Mouse (Mus musculus) intestine, postnatal 0 days (tissue): ENCODE measurements around the gene Slc38a4. TPM values are rescaled to one million over a fixed set of nuclear protein-coding genes. Genes with fewer than 3 reads are reported as not detected.

Experiments used
- ATAC-seq: fragments of 200-750 bp; cut with Nextera tagmentation; 2 replicates; pipeline ENCODE4 v1.8.0; 2017; ENCODE audit warnings: mild to moderate bottlenecking, moderate TSS enrichment, moderate library complexity
- H3K27ac ChIP-seq: fragments of 300-500 bp; sonication (generic); 2 replicates; pipeline ENCODE4 v1.5.1; 2014; ENCODE audit warnings: mild to moderate bottlenecking, low read depth, low read length, moderate library complexity
- H3K27me3 ChIP-seq: fragments of 300-500 bp; sonication (generic); replicated peaks from 2 replicates; pipeline ENCODE4 v1.6.1; 2014; ENCODE audit warnings: low read length, mixed read lengths; ENCODE audit not compliant: control insufficient read depth, insufficient read depth
- H3K36me3 ChIP-seq: fragments of 300-500 bp; sonication (generic); 2 replicates; pipeline ENCODE4 v1.6.1; 2014; ENCODE audit warnings: mild to moderate bottlenecking, moderate library complexity; ENCODE audit not compliant: control insufficient read depth, insufficient read depth
- H3K4me1 ChIP-seq: fragments of 300-500 bp; sonication (generic); replicated peaks from 2 replicates; pipeline ENCODE4 v1.6.1; 2014; ENCODE audit warnings: antibody characterized with exemption, low read length, mixed read lengths; ENCODE audit not compliant: control insufficient read depth, insufficient read depth
- H3K4me2 ChIP-seq: fragments of 300-500 bp; sonication (generic); replicated peaks from 2 replicates; pipeline ENCODE4 v1.6.1; 2014; ENCODE audit warnings: low read depth, mild to moderate bottlenecking, moderate library complexity
- H3K4me3 ChIP-seq: fragments of 300-500 bp; sonication (generic); 2 replicates; pipeline ENCODE4 v1.5.1; 2014; ENCODE audit warnings: low read depth, low read length
- H3K9ac ChIP-seq: fragments of 300-500 bp; sonication (generic); 2 replicates; pipeline ENCODE4 v1.6.1; 2014; ENCODE audit warnings: mild to moderate bottlenecking, low read depth, low read length
- H3K9me3 ChIP-seq: fragments of 300-500 bp; sonication (generic); 2 replicates; pipeline ENCODE4 v1.6.1; 2016; ENCODE audit warnings: mixed run types; ENCODE audit not compliant: control insufficient read depth
- CTCF ChIP-seq: sonication (generic); IDR thresholded peaks from 2 replicates; pipeline ENCODE4 v1.5.1; 2016; ENCODE audit warnings: low read depth, mild to moderate bottlenecking, control low read depth, antibody characterized with exemption, moderate library complexity
- WGBS: fragments of 180-500 bp; shearing (Covaris S2); extraction: QIAGEN DNeasy Blood & Tissue Kit; methylation state at CpG from one replicate; pipeline ENCODE4 v1.1.7; 2014; 5-methylcytosine and 5-hydroxymethylcytosine counted together
- polyA plus RNA-seq: library from polyadenylated mRNA; unstranded; fragments of >200 nt; fragmentation: Nextera tagmentation; extraction: Ambion mirVana; gene quantifications from 2 replicates; pipeline ENCODE4 v1.2.1, GENCODE M21; 2015

The Slc38a4 gene
- polyA plus RNA-seq, 1 experiment from 2014 or later = 11.4 TPM

GRCm38 (mm10) chr15:97049281-97049841 lies 6.4 kb downstream of the Slc38a4 start:
- no peak for TF ChIP-seq CTCF
- Histone ChIP-seq H3K9ac (no peak overlapping the region), H3K36me3 (no peaks in the 10 kb centered on the region), H3K27me3 (no peaks in the 10 kb centered on the region), H3K4me2 (no peak overlapping the region), H3K9me3 (peaks cover 3% of the 10 kb centered on the region; the same call in 1 of the 2 replicates), H3K4me1 (no peaks in the 10 kb centered on the region), H3K27ac (no peak overlapping the region), H3K4me3 (no peak overlapping the region)
- ATAC-seq = no peak
- WGBS = 66% methylated on average over 11 of the region's 11 CpGs

- no peaks in the 10 kb centered on the region for H3K36me3 ChIP-seq
- no peak for ATAC-seq
- WGBS = 75% methylated on average over 5 of the region's 5 CpGs
- H3K27ac ChIP-seq = no peak overlapping the region
- no peak overlapping the region for H3K4me2 ChIP-seq
- H3K9me3 ChIP-seq = no peaks in the 10 kb centered on the region
- no peak overlapping the region for H3K9ac ChIP-seq
- no peaks in the 10 kb centered on the region for H3K4me1 ChIP-seq
- H3K27me3 ChIP-seq = no peaks in the 10 kb centered on the region
- TF ChIP-seq CTCF = no peak
- no peak overlapping the region for H3K4me3 ChIP-seq
Measured at GRCm38 (mm10) chr15:97048267-97048666, 7.5 kb downstream of the Slc38a4 start.

- H3K4me1 ChIP-seq = no peaks in the 10 kb centered on the region
- no peak overlapping the region for H3K4me2 ChIP-seq
- H3K9ac ChIP-seq = no peak overlapping the region
- no peak for ATAC-seq
- H3K9me3 ChIP-seq = no peaks in the 10 kb centered on the region
- WGBS = 92% methylated on average over 13 of the region's 13 CpGs
- H3K27ac ChIP-seq = no peak overlapping the region
- no peak overlapping the region for H3K4me3 ChIP-seq
- no peaks in the 10 kb centered on the region for H3K27me3 ChIP-seq
- TF ChIP-seq CTCF = no peak
- H3K36me3 ChIP-seq = no peaks in the 10 kb centered on the region
Measured at GRCm38 (mm10) chr15:97043921-97044320, 11.8 kb downstream of the Slc38a4 start.

GRCm38 (mm10) chr15:97042001-97042491 lies 13.7 kb downstream of the Slc38a4 start:
- Histone ChIP-seq H3K27me3 (no peaks in the 10 kb centered on the region), H3K27ac (no peak overlapping the region), H3K9ac (no peak overlapping the region), H3K36me3 (no peaks in the 10 kb centered on the region), H3K9me3 (no peaks in the 10 kb centered on the region), H3K4me1 (no peaks in the 10 kb centered on the region), H3K4me2 (no peak overlapping the region), H3K4me3 (no peak overlapping the region)
- no peak for ATAC-seq
- no peak for TF ChIP-seq CTCF
- WGBS = 32% methylated on average over 7 of the region's 7 CpGs

- no peaks in the 10 kb centered on the region for H3K27me3 ChIP-seq
- ATAC-seq = no peak
- no peaks in the 10 kb centered on the region for H3K36me3 ChIP-seq
- H3K4me3 ChIP-seq = no peak overlapping the region
- H3K9me3 ChIP-seq = no peaks in the 10 kb centered on the region
- no peak overlapping the region for H3K4me2 ChIP-seq
- no peak for TF ChIP-seq CTCF
- no peak overlapping the region for H3K9ac ChIP-seq
- H3K27ac ChIP-seq = no peak overlapping the region
- WGBS = 79% methylated on average over 9 of the region's 9 CpGs
- no peaks in the 10 kb centered on the region for H3K4me1 ChIP-seq
Measured at GRCm38 (mm10) chr15:97041182-97041581, 14.6 kb downstream of the Slc38a4 start.

GRCm38 (mm10) chr15:97037710-97038109 lies 18.0 kb downstream of the Slc38a4 start:
- Histone ChIP-seq H3K4me3 (no peak overlapping the region), H3K4me2 (no peak overlapping the region), H3K9me3 (no peaks in the 10 kb centered on the region), H3K27me3 (no peaks in the 10 kb centered on the region), H3K4me1 (no peaks in the 10 kb centered on the region), H3K27ac (no peak overlapping the region), H3K9ac (no peak overlapping the region), H3K36me3 (no peaks in the 10 kb centered on the region)
- ATAC-seq = no peak
- 91% methylated on average over 8 of the region's 8 CpGs for WGBS
- no peak for TF ChIP-seq CTCF
